Mouse (Mus musculus) spleen, postnatal 36 days (tissue): ENCODE results near the gene Gm10203.
"Not testable (repeated sequence)": the region's sequence is repeated elsewhere in the genome, so short reads cannot be mapped to it uniquely, and the experiment has no call there.

Source experiments
- DNase-seq, 2 experiments: peaks; one replicate each; pipeline ENCODE4 v3.0.0; 2022; ENCODE audit warnings: low spot score in 2 of 2, mixed read lengths in 1 of 2

Gm10203 gene

GRCm38 (mm10) chr6:149129870-149130269 is at the start of gene Gm10203:
Gene Gm10203 (plus strand): TSS chr6:149130170.
- DNase-seq: not testable (repeated sequence)

DNA sequence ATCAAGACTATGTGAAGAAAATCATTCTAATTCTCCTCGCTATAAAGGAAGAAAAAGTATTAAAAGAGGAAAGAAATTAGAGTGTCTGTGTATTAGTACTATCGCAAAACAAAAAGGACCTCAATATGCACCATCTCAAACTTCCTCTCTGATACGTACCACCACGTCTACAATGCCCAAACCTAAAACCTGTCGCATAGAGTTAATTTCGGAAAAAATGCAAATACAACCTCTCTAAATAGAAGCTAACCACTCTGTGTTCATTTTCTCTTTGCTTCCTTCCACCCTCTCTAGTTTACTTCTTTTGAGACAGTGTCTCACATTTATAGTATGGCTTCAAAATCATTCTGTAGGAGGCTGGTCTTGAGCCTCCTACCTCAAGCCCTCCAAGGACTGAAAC is 37.6 kb upstream of the Gm10203 start:
- peak; percentile 39 to 64 for DNase-seq

GRCm38 (mm10) chr6:149093465-149093864 is 36.5 kb upstream of the Gm10203 start:
- no peak for DNase-seq

- DNase-seq: no peak
These were observed 35.4 kb upstream of the Gm10203 start for GRCm38 (mm10) chr6:149094555-149094954.

DNA sequence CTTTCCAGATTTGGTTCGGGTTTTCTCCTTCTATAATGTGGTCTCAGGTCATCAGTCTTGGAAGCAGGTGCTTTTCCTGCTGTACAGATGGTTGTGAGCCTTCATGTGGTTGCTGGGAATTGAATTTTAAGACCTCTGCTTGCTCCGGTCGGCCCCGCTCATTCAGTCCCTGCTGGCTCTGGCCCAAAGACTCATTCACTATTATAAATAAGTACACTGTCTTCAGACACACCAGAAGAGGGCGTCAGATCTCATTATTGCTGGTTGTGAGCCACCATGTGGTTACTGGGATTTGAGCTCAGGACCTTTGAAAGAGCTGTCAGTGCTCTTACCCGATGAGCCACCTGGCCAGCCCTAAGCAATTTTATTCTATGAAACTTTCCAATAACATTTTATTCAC is 34.6 kb upstream of the Gm10203 start:
- DNase-seq: no peak

GRCm38 (mm10) chr6:149096233-149096632 is 33.7 kb upstream of the Gm10203 start:
- no peak for DNase-seq

DNA sequence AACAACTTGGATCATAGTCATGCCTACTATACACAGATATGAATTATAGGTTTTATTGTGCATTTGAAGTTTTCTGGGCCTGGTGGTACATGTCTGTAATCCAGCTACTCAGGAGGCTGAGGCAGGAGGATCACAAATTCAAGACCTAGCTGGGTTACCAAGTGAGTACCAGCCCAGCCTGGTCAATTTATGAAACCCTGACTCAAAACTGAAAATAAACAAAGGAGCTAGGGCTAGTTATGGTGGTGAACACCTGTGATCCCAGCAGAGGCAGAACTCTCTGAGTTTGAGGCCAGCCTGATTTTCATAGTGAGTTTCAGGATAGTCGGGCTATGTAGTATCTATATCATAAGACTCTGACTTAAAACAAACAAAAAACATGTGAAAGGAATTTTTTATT is 32.7 kb upstream of the Gm10203 start:
- no peak for DNase-seq

DNA sequence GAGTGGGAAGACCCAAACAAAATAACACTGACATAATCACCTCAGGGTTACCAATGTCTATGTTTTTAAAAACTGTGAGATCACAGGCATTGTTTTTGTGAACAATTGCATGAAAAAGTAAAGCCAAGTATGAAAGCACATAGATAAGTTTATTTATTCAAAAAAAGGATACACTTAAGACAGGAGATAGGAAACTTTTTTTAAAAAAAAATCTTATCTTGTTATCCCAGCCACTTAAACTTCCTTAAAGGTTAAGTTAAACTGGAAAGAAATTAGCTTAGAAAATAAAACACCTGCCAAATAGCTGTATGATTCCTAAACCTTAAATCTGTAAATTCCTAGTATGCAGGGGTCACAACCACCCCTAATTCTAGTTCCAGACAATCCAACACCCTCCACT is 31.0 kb upstream of the Gm10203 start:
- no peak for DNase-seq

DNA sequence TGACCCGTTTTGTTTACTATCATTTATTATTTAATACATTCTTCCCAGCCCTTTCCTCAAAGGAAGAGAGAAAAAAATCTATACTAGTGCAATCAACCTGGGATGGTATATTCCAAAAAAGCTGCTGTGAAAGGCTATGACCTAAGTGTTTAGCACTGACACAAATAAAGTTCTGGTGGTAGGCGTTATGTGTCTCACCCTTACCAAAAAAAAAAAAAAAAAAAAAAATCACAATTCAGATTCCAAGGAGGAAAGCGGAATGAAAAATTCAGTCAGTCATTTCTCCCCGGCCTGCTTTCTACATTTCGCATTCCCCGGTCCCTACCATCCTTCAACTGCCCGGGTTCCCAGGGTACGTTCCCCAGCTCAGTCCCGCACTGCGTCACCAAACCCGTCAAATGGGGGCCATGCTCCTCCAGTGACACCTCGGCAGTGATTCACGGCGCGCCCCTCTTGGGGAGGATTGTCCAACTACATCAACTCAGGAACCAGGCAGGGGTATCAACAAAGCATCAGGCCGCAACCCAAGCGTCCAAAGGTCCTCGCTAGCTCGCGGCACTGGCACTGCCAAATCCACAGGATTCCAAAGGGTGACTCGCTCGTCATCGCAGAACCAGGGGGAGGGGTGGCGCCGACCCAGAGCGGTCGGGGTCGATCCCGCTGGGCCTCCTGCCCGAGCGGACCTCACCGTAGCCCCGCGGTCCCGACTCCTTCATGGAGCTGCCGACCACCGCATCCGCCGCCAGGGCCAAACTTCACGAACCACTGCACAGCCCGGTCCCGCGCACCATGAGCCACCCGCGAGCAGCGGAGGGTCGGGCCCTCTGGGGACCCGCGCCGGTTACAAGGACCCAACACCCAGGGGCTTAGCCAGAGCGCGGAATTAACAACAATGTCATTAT is 29.5 kb upstream of the Gm10203 start:
- peak; percentile 27 to 55 for DNase-seq

- peak; percentile 65 to 68 for DNase-seq
These were observed 28.7 kb upstream of the Gm10203 start, which contains the start of gene Dennd5b for GRCm38 (mm10) chr6:149101076-149101942. Gene Dennd5b (minus strand): TSS chr6:149101680.

GRCm38 (mm10) chr6:149101943-149102243 is 28.1 kb upstream of the Gm10203 start:
- DNase-seq: no peak

GRCm38 (mm10) chr6:149103451-149103850 is 26.5 kb upstream of the Gm10203 start:
- DNase-seq: no peak

DNA sequence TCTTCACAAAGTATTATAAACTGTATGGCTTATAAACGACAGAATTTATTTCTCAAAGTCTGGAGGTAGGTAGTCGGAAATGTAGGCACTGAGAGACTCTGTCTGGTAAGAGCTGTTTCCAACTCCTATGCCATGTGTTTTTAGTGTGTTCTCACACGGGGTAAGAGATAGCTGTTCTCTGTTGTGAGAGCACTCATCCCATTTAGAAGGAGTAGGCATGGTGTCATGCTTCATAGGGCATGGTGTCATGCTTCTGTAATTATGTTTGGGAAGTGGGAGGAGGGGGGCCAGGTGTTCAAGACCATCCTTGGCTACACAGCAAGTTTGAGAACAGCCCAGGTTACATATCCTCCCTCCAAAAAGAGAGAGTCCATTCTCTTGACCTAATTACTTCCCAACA is 22.4 kb upstream of the Gm10203 start:
- DNase-seq: no peak

- DNase-seq: no peak
These were observed 21.1 kb upstream of the Gm10203 start for GRCm38 (mm10) chr6:149108909-149109308.

- DNase-seq: no peak
These were observed 13.0 kb upstream of the Gm10203 start for GRCm38 (mm10) chr6:149116992-149117391.

DNA sequence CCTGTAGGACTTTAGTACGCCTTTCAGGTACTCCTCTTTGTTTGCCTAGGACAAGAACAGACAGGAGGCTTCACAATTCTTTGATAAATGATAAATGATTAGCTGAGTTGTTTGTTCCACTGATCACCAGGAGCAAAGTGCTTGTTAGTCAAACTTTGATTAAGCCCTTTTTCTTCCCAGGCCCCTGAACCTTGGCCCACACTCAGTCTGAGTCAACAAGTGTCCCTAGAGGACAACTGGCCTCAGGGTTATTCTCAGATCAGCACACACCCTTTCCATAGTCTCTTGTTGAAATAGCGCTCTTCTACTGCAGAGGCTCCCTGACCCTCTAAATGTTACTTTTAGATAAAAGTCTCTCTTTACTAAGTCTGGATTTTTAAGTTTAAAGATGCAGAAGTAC is 11.0 kb upstream of the Gm10203 start:
- DNase-seq: no peak

GRCm38 (mm10) chr6:149119853-149120252 is 10.1 kb upstream of the Gm10203 start:
- DNase-seq: peak; percentile 43 to 75

DNA sequence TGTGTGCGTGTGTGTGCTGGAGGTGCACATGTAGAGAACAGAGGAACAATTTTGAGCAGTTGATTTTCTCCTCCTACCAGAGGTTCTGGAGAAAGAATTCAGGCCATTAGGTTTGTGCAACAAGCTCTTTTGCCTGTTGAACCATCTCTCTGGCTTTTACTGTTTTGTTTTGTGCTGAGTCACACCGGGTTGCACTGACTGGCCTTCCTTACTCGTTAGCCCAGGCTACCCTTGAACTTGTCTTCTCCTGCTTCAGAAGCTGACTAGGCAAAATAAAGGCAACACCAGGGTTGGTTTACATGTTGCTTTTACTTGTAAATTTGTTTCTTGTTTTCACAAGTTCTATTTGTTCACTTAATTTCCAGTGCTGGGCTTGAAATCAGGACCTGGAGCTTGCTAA is 6.9 kb upstream of the Gm10203 start:
- no peak for DNase-seq

DNA sequence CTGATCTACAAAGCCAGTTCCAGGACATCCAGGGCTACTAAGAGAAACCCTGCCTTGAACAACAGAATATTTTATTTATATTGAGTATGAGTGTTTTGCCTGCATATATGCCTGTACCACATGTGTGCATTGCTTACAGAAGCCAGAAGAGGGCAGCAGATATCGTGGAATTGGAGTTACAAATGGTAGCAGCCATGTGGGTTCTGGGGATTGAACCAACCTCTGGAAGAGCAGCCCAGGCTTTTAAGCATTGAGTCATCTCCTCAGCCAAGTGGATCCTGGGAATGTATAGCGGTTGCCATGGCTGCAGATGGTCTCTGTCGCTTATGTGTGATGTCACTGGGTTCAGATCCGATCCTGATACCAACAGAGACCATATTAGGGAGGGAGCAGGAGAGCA is 3.3 kb upstream of the Gm10203 start:
- DNase-seq: peak; percentile 40 to 59

DNA sequence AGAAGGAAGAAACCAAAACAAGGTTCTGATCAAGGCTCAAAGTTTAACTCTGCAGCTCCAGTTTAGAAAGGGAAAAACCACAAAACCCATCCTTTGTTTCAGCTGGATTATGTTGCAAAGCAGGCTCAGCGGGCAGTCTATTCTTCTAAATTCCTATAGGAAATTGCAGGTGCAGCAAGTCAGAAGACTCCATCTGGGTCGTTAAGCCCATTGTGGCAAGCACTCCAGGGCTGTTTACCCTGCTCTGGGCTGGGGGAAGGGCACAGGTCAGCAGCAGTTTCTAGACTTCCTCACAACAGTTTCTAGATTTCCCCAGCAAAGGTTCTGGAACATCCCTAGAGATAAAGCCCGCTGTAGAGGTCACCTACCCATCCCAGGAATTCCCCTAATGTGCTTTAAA is 1.1 kb downstream of the Gm10203 start:
- no peak for DNase-seq

- peak; percentile 41 to 57 for DNase-seq
These were observed 2.5 kb downstream of the Gm10203 start for GRCm38 (mm10) chr6:149132311-149133077.
